Mouse (Mus musculus) gastrocnemius, adult 2 months (tissue): ENCODE results near the gene Sos2. TPM values are rescaled to one million over a fixed set of nuclear protein-coding genes. Genes with fewer than 3 reads are reported as not detected.
"Not testable (repeated sequence)": the region's sequence is repeated elsewhere in the genome, so short reads cannot be mapped to it uniquely, and the experiment has no call there.

ENCODE experiments used
- DNase-seq: peaks from one replicate; pipeline ENCODE4 v3.0.0; 2022
- H3K27ac ChIP-seq: fragments of 200-600 bp; 2 replicates; pipeline ENCODE4 v1.8.1; 2022; ENCODE audit warnings: mild to moderate bottlenecking
- H3K4me3 ChIP-seq: fragments of 200-600 bp; 2 replicates; pipeline ENCODE4 v1.8.1; 2022; ENCODE audit warnings: mild to moderate bottlenecking, moderate library complexity
- CTCF ChIP-seq: fragments of 200-600 bp; IDR thresholded peaks from 2 replicates; pipeline ENCODE4 v1.8.1; 2022; ENCODE audit warnings: antibody characterized with exemption, mild to moderate bottlenecking, moderate library complexity
- intact Hi-C: fragments of 180-260 bp; cut with DNase I; formaldehyde crosslinking; loops from one replicate; pipeline ENCODE4 v1.15.1; 2025
- total RNA-seq, 2 experiments: library from RNA; stranded (reverse); gene quantifications; 2 replicates each; pipeline ENCODE4 v1.2.3; 2021

Gene Sos2
- total RNA-seq, 2 experiments from 2014 or later, result 45.1 to 55.4 TPM

- no peak for TF ChIP-seq CTCF
- intact Hi-C loops, result loop anchor here (5.0 kb wide), 1 partner anchor 115 kb away; no protein-coding TSS in a partner anchor
- DNase-seq, result no peak
- peak overlapping the region; percentile 87 for H3K27ac ChIP-seq
- peak overlapping the region; percentile 79 for H3K4me3 ChIP-seq
Measured at GRCm38 (mm10) chr12:69582216-69582612, 99.4 kb downstream of the Sos2 start.

- intact Hi-C loops, result loop anchor here (5.0 to 10.0 kb wide), 2 partner anchors 118 to 385 kb away; partner anchors contain the start of genes Dnaaf2 and Gm49383
- DNase-seq, result no peak
- H3K27ac ChIP-seq, result no peak overlapping the region
- no peak overlapping the region for H3K4me3 ChIP-seq
- TF ChIP-seq CTCF, result no peak
Measured at GRCm38 (mm10) chr12:69579623-69580022, 102.0 kb downstream of the Sos2 start.

- no peak overlapping the region for H3K27ac ChIP-seq
- no peak for DNase-seq
- no peak overlapping the region for H3K4me3 ChIP-seq
- TF ChIP-seq CTCF, result no peak
- intact Hi-C loops, result loop anchor here (10.0 kb wide), 1 partner anchor 381 kb away; the partner anchor contains the start of genes Dnaaf2 and Gm49383
Measured at GRCm38 (mm10) chr12:69576120-69576627, 105.5 kb downstream of the Sos2 start.

- peak overlapping the region; percentile 91 for H3K27ac ChIP-seq
- peak; percentile 89 for TF ChIP-seq CTCF
- peak overlapping the region; percentile 87 for H3K4me3 ChIP-seq
- intact Hi-C loops, result loop anchor here (1.0 to 10.0 kb wide), 4 partner anchors 77 to 379 kb away; partner anchors contain the start of genes Arf6, Dnaaf2, Gm49383 and Gm9887
- DNase-seq, result peak; percentile 72
Measured at GRCm38 (mm10) chr12:69573916-69574881, 107.5 kb downstream of the Sos2 start.

- intact Hi-C loops, result loop anchor here (5.0 to 10.0 kb wide), 3 partner anchors 76 to 378 kb away; partner anchors contain the start of genes Dnaaf2 and Gm49383
- Histone ChIP-seq H3K4me3 (no peak overlapping the region), H3K27ac (no peak overlapping the region)
- no peak for TF ChIP-seq CTCF
- DNase-seq, result no peak
Measured at GRCm38 (mm10) chr12:69573271-69573670, 108.4 kb downstream of the Sos2 start.

GRCm38 (mm10) chr12:69569926-69570325 is 111.7 kb downstream of the Sos2 start:
- no peak for DNase-seq
- intact Hi-C loops, result loop anchor here (5.0 to 10.0 kb wide), 3 partner anchors 73 to 375 kb away; partner anchors contain the start of genes Dnaaf2 and Gm49383
- TF ChIP-seq CTCF, result no peak
- no peak overlapping the region for H3K4me3 ChIP-seq
- no peak overlapping the region for H3K27ac ChIP-seq

GRCm38 (mm10) chr12:69568266-69568665 is 113.4 kb downstream of the Sos2 start:
- Histone ChIP-seq H3K27ac (no peak overlapping the region), H3K4me3 (no peak overlapping the region)
- no peak for DNase-seq
- intact Hi-C loops, result no loop called here
- no peak for TF ChIP-seq CTCF

GRCm38 (mm10) chr12:69561006-69561405 is 120.6 kb downstream of the Sos2 start:
- H3K4me3 ChIP-seq, DNase-seq, intact Hi-C loops, H3K27ac ChIP-seq: not testable (repeated sequence)

GRCm38 (mm10) chr12:69556221-69556861 is 125.3 kb downstream of the Sos2 start:
- no peak for TF ChIP-seq CTCF
- intact Hi-C loops, result loop anchor here (5.0 kb wide), 1 partner anchor 139 kb away; no protein-coding TSS in a partner anchor
- DNase-seq, result no peak
- H3K27ac ChIP-seq, result peak overlapping the region; percentile 0; the same call in 1 of the 2 replicates
- H3K4me3 ChIP-seq, result no peak overlapping the region

- intact Hi-C loops, result no loop called here
- TF ChIP-seq CTCF, result no peak
- H3K4me3 ChIP-seq, result no peak overlapping the region
- DNase-seq, result no peak
- no peak overlapping the region for H3K27ac ChIP-seq
Measured at GRCm38 (mm10) chr12:69545456-69546178, 136.0 kb downstream of the Sos2 start.

GRCm38 (mm10) chr12:69544994-69545393 is 136.7 kb downstream of the Sos2 start:
- Histone ChIP-seq H3K4me3 (no peak overlapping the region), H3K27ac (no peak overlapping the region)
- TF ChIP-seq CTCF, result no peak
- intact Hi-C loops, result no loop called here
- no peak for DNase-seq

GRCm38 (mm10) chr12:69544562-69544961 is 137.1 kb downstream of the Sos2 start:
- no peak for DNase-seq
- intact Hi-C loops, result no loop called here
- TF ChIP-seq CTCF, result no peak
- Histone ChIP-seq H3K4me3 (no peak overlapping the region), H3K27ac (no peak overlapping the region)
